Mouse (Mus musculus): Measurements from ENCODE around the gene Nfe2l3. TPM values are rescaled to one million over a fixed set of nuclear protein-coding genes. Genes with fewer than 3 reads are reported as not detected.

Gene Nfe2l3
- polyA plus RNA-seq, 1 experiment, result 0.19 TPM

DNA sequence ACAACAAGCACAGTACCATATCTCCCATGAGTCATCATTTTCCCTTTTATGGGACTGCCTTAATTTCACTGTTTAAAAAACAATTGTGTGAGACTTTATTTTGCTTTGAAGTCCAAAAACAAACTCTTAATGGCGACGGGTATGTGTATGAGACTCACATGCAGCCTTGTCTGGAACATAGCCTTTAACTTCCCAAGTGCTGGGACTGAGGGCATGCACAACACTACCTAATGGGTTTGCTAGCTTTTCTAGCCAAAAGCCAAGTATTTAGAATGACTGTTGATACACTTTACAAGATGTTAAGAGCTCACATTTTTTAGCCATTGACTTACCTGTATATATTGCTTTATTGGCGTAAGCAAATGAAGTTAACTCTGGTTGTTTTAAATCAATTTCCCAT is 27.9 kb downstream of the Nfe2l3 start:
- no peak overlapping the region for H3K27ac ChIP-seq (ENCODE audit: insufficient read depth, low read length)
- TF ChIP-seq CTCF (IDR thresholded peaks at IDR 0.05; ENCODE audit: borderline replicate concordance, insufficient read depth, low read length) (no peak), POLR2A (IDR thresholded peaks at IDR 0.05; ENCODE audit: low read depth, low read length) (no peak)
- H3K4me1 ChIP-seq (ENCODE audit: control insufficient read depth, insufficient read depth, low read length), result no peaks in the 10 kb centered on the region
- no peak overlapping the region for H3K4me3 ChIP-seq (ENCODE audit: insufficient read depth, low read length)

DNA sequence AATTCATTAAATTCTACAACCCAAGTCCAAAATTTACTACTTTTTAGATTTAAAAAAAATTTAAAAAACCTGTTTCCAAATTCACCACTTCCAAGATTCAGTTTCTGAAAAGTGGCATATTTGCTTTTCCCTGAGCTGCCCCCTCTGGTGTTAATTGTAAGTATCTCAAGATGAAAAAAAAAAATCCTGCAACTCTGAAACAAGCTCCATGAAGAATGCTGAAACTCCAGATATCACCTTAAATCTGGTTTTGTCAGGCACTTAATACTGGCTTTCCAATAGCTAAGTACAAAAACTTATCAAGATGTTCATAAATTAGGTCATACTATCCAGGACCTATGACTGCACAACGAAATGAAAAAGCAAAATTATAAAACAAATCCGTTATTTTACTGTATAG is 35.2 kb downstream of the Nfe2l3 start:
- H3K4me1 ChIP-seq (ENCODE audit: control insufficient read depth, insufficient read depth, low read length), result peaks cover under 1% of the 10 kb centered on the region; the same call in 1 of the 2 replicates
- no peak for TF ChIP-seq CTCF (IDR thresholded peaks at IDR 0.05; ENCODE audit: borderline replicate concordance, insufficient read depth, low read length)
- no peak for TF ChIP-seq POLR2A (IDR thresholded peaks at IDR 0.05; ENCODE audit: low read depth, low read length)
- no peak overlapping the region for H3K27ac ChIP-seq (ENCODE audit: insufficient read depth, low read length)
- peak overlapping the region; percentile 41 for H3K4me3 ChIP-seq (ENCODE audit: insufficient read depth, low read length)

DNA sequence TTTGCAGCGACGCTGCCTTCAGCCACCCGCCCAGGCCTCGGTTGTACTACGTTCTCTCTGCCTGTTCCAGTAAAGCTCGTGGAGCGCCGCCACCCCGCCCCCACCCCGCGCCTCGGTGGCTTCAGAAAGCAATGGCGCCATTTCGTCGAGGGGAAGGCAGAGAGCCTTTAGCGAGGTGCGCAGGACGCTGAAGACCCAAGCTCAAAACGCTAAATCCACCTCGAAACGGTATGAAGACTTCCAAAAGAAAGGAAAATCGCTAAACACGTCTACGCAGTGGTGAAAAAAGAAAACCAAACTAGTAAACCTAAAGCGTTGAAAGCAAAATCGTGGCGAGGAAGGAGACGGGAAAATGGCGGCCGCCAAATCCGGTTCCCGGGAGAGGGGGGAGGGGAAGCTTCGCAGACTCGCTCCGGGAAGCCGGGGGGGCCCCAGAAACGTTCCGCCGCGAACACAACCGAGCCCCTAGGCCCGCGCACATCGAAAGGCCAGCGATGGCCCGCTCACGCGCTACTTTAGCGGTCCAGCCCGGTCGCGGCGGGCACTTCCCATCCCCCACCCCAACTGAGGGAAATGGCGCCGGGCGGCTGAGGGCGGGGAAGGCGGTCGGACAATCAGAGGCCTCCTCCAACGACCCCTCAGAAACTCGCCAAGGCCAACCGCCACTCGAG is 36.6 kb downstream of the Nfe2l3 start:
- TF ChIP-seq POLR2A (IDR thresholded peaks at IDR 0.05; ENCODE audit: low read depth, low read length), result peak; percentile 65
- TF ChIP-seq CTCF (IDR thresholded peaks at IDR 0.05; ENCODE audit: borderline replicate concordance, insufficient read depth, low read length), result no peak
- H3K4me3 ChIP-seq (ENCODE audit: insufficient read depth, low read length), result peak overlapping the region; percentile 88
- peaks cover 3% of the 10 kb centered on the region; the same call in 1 of the 2 replicates for H3K4me1 ChIP-seq (ENCODE audit: control insufficient read depth, insufficient read depth, low read length)
- peak overlapping the region; percentile 97 for H3K27ac ChIP-seq (ENCODE audit: insufficient read depth, low read length)

DNA sequence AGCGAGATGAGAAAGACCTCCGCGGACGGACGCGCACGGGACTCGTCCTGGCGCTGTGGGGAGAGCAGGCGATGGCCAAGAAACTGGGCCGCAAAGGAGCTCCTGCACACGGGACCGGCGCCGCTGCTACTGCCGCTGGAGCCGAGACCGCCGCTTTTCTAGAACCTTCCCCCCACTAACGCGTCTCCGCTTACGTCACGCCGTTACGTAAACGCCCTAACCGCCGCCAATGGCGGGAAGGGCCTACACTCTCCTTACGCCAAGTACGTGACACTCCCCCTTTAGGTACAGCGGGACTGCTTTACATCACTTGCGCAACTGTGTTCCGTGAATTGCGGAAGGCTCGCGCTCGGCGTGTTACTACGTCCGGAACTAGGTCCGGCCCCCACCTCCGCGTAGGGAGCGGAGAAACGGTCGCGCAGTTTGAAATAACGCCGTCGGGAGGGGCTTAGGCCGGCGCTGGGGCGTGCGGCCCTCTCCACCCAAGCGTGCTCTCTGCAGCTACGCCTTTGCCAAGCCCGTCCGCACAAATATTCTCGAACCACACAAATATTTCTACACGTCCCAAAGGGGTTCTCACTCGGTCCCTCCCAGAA is 37.3 kb downstream of the Nfe2l3 start, which contains the start of gene Hnrnpa2b1:
Gene Hnrnpa2b1, minus strand, starts transcription at position 180 of the 596 bp plus-strand sequence.
- H3K4me1 ChIP-seq (ENCODE audit: control insufficient read depth, insufficient read depth, low read length), result peaks cover 3% of the 10 kb centered on the region; the same call in 1 of the 2 replicates
- peak within 1 kb of the TSS; percentile 99 for H3K27ac ChIP-seq (ENCODE audit: insufficient read depth, low read length)
- TF ChIP-seq POLR2A (IDR thresholded peaks at IDR 0.05; ENCODE audit: low read depth, low read length) (peak; percentile 100), CTCF (IDR thresholded peaks at IDR 0.05; ENCODE audit: borderline replicate concordance, insufficient read depth, low read length) (no peak)
- H3K4me3 ChIP-seq (ENCODE audit: insufficient read depth, low read length), result peak within 1 kb of the TSS; percentile 97

DNA sequence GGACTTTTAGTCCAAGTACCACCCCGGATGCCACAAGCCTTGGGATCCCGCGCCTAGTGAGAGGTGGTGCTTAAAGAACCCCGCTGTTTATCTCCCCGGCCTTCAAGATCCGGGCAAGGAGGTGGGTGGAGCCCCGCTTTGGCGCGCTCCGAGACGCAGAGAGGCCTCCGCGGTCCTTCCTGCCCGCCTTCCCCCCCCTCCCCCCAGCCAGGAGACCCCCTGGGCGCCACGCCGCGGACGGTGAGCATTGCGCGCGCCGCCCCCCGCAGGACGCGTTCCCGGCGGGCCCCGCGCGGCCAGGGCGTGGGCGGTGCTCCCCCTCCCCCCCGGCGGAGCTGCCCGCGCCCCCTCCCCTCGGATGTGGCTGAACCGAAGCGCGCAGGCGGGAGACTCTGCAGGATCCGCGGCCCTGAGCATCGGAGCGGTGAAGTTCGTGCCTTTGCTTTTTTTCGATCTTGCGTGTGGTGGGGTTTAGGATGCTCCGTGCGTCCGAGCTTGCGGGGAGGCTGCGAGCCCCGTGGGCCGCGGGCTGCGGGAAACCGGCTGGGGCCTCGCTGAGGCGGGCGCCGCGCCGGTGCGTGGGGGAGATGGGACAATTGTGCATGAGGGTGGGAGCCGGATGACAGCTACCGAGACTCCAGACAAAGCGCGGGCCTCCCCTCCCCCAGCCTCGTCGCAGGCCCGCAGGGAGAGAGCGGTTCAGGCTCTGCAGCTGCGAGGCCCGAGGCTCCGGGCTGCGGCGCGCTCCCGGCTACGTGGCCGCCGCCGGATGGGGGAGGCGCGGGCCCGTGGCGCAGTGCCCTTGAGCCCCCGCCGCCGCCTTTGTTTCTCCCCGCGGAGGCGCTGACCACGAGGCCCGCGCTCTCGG is 38.1 kb downstream of the Nfe2l3 start, which contains the start of gene Cbx3:
Gene Cbx3, plus strand, starts transcription at position 50 of the 868 bp plus-strand sequence.
- peak within 1 kb of the TSS; percentile 99 for H3K27ac ChIP-seq (ENCODE audit: insufficient read depth, low read length)
- peak within 1 kb of the TSS; percentile 97 for H3K4me3 ChIP-seq (ENCODE audit: insufficient read depth, low read length)
- TF ChIP-seq POLR2A (IDR thresholded peaks at IDR 0.05; ENCODE audit: low read depth, low read length) (peak; percentile 73), CTCF (IDR thresholded peaks at IDR 0.05; ENCODE audit: borderline replicate concordance, insufficient read depth, low read length) (no peak)
- H3K4me1 ChIP-seq (ENCODE audit: control insufficient read depth, insufficient read depth, low read length), result peaks cover 3% of the 10 kb centered on the region; the same call in 1 of the 2 replicates

DNA sequence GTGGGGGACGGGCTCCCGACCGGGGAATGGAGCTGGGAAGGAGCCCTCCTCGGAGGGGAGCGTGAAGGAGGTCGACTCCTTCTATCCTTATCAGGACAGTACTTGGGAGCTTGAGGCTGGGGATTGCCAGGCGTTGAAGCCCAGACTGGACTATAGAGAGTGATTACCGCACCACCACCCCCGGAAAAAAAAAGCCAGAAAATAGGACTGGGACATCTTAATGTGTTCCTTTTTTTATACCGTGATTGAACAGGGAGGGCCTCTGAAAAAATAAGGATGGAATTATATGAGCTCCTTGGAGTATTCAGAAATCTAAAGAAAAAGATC is 38.7 kb downstream of the Nfe2l3 start:
- peaks cover 3% of the 10 kb centered on the region; the same call in 1 of the 2 replicates for H3K4me1 ChIP-seq (ENCODE audit: control insufficient read depth, insufficient read depth, low read length)

DNA sequence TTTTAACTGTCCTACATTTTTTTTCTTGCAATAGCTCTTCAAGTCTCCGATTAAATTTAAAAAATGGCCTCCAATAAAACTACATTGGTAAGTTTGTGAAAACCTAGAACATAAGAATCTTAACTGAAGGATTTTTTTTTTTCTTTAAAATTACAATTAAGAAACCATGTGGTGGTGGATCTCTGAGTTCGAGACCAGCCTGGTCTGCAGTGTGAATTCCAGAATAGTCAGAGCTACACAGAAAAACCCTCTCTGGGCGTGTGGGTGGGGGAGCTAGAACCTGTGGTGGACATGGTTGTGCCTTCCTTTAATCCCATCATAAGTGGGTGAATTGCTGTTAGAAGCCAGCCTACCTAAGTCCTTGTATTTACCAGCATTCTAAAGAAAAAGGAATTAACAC is 39.3 kb downstream of the Nfe2l3 start:
- H3K4me3 ChIP-seq (ENCODE audit: insufficient read depth, low read length), result peak overlapping the region; percentile 41
- no peak for TF ChIP-seq CTCF (IDR thresholded peaks at IDR 0.05; ENCODE audit: borderline replicate concordance, insufficient read depth, low read length)
- no peak; the same call in 1 of the 2 replicates for TF ChIP-seq POLR2A (IDR thresholded peaks at IDR 0.05; ENCODE audit: low read depth, low read length)
- no peak overlapping the region for H3K27ac ChIP-seq (ENCODE audit: insufficient read depth, low read length)
- peaks cover 3% of the 10 kb centered on the region; the same call in 1 of the 2 replicates for H3K4me1 ChIP-seq (ENCODE audit: control insufficient read depth, insufficient read depth, low read length)

More for the DNA sequence above, 38.7 kb downstream of the Nfe2l3 start:
- Histone ChIP-seq H3K4me3 (ENCODE audit: insufficient read depth, low read length) (peak overlapping the region; percentile 97), H3K27ac (ENCODE audit: insufficient read depth, low read length) (peak overlapping the region; percentile 99)
- no peak for TF ChIP-seq CTCF (IDR thresholded peaks at IDR 0.05; ENCODE audit: borderline replicate concordance, insufficient read depth, low read length)
- 0 out of 2 replicates have a peak, but pooled peaks have one; percentile 19 for TF ChIP-seq POLR2A (IDR thresholded peaks at IDR 0.05; ENCODE audit: low read depth, low read length)

DNA sequence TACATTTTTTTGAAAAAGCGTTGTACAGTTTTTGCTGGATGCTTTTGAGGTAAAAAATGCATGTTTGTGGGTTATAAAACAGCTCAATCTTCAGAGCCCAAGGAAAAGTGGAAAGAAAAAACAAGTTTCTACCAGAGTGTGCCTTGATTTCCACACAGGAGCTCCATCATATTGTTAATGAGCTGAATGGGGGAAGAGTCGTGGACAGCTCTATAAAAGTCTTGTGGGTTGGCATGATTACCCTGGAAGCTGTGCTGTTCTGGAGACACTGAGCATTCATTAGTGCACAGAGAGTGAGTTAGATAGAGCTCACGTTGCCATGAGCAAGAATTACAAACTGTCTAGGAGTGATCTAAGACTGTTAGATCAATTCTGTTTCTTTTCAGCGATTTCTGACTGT is 39.7 kb downstream of the Nfe2l3 start:
- TF ChIP-seq POLR2A (IDR thresholded peaks at IDR 0.05; ENCODE audit: low read depth, low read length), result peak; percentile 5; the same call in 1 of the 2 replicates
- TF ChIP-seq CTCF (IDR thresholded peaks at IDR 0.05; ENCODE audit: borderline replicate concordance, insufficient read depth, low read length), result no peak
- no peak overlapping the region for H3K27ac ChIP-seq (ENCODE audit: insufficient read depth, low read length)
- peaks cover 3% of the 10 kb centered on the region; the same call in 1 of the 2 replicates for H3K4me1 ChIP-seq (ENCODE audit: control insufficient read depth, insufficient read depth, low read length)
- peak overlapping the region; percentile 41 for H3K4me3 ChIP-seq (ENCODE audit: insufficient read depth, low read length)

DNA sequence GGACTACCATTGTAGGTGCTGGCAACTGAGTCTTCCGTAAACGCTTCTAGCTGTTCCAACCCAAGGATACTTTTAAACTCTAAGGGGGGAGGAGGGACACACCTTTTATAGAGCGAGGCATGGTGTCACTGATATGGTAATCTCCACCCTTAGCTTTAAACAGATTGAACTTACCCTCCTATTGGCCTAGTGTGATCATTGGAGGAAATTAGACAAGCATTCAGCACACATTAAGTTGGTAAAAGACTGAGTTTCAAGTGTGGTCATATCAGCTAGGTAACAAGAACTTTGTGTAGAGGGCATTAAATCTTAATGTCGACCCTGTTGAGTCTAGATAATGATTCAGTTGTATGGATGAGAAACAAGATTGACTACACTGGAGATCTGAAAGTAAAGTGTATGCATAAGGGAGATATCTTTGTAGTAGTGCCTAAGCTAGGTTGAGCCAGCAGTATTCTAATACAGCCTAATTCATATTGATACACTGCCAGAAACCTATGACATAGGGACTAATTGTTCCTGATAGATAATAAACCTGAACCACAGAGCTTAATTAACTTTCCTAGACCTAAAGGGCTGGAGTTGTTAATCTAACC is 46.8 kb downstream of the Nfe2l3 start:
- no peak overlapping the region for H3K4me3 ChIP-seq (ENCODE audit: insufficient read depth, low read length)
- no peak for TF ChIP-seq CTCF (IDR thresholded peaks at IDR 0.05; ENCODE audit: borderline replicate concordance, insufficient read depth, low read length)
- TF ChIP-seq POLR2A (IDR thresholded peaks at IDR 0.05; ENCODE audit: low read depth, low read length), result no peak
- H3K27ac ChIP-seq (ENCODE audit: insufficient read depth, low read length), result no peak overlapping the region
- no peaks in the 10 kb centered on the region for H3K4me1 ChIP-seq (ENCODE audit: control insufficient read depth, insufficient read depth, low read length)

All from embryonic fibroblast, embryonic 13.5 days (primary cell).